Mouse (Mus musculus): ENCODE results near the gene Ang4. TPM values are rescaled to one million over a fixed set of nuclear protein-coding genes. Genes with fewer than 3 reads are reported as not detected.
"Not testable (repeated sequence)": the region's sequence is repeated elsewhere in the genome, so short reads cannot be mapped to it uniquely, and the experiment has no call there.

Gene Ang4
- not detected for total RNA-seq (2021)
- long read RNA-seq, experiment 1: 0 reads
- long read RNA-seq, experiment 2: 0 reads

GRCm38 (mm10) chr14:51773490-51773889, at the start of gene Ang4:
Gene Ang4, minus strand, starts transcription at chr14:51773590.
- DNase-seq: no peak
- intact Hi-C loops (cut with DNase I): loop anchor here (5.0 to 10.0 kb wide), 2 partner anchors 54 to 91 kb away; no protein-coding TSS in a partner anchor
- Histone ChIP-seq H3K4me3 (no peak within 1 kb of the TSS), H3K27ac (no peak within 1 kb of the TSS)
- TF ChIP-seq CTCF (IDR thresholded peaks at IDR 0.05): no peak

- H3K4me3 ChIP-seq: no peak within 1 kb of the TSS
- no peak for DNase-seq
- H3K27ac ChIP-seq: no peak within 1 kb of the TSS
- TF ChIP-seq CTCF (IDR thresholded peaks at IDR 0.05): no peak
- intact Hi-C loops (cut with DNase I): no loop called here
Measured at GRCm38 (mm10) chr14:51799746-51800145, 26.4 kb upstream of the Ang4 start, which contains the start of gene AY358078. Gene AY358078, plus strand, starts transcription at chr14:51800046.

- no peak for TF ChIP-seq CTCF (IDR thresholded peaks at IDR 0.05)
- Histone ChIP-seq H3K27ac (no peak overlapping the region), H3K4me3 (no peak overlapping the region)
- intact Hi-C loops (cut with DNase I): no loop called here
- no peak for DNase-seq
Measured at GRCm38 (mm10) chr14:51794106-51794505, 20.7 kb upstream of the Ang4 start.

GRCm38 (mm10) chr14:51789196-51789595, 15.8 kb upstream of the Ang4 start:
- DNase-seq: no peak
- Histone ChIP-seq H3K4me3 (no peak overlapping the region), H3K27ac (no peak overlapping the region)
- intact Hi-C loops (cut with DNase I): no loop called here
- peak; percentile 8; the same call in 1 of the 2 replicates for TF ChIP-seq CTCF (IDR thresholded peaks at IDR 0.05)

- intact Hi-C loops (cut with DNase I): no loop called here
- TF ChIP-seq CTCF (IDR thresholded peaks at IDR 0.05): no peak
- Histone ChIP-seq H3K27ac (no peak overlapping the region), H3K4me3 (no peak overlapping the region)
- no peak for DNase-seq
Measured at GRCm38 (mm10) chr14:51787061-51787460, 13.7 kb upstream of the Ang4 start.

- H3K27ac ChIP-seq: no peak overlapping the region
- no peak for TF ChIP-seq CTCF (IDR thresholded peaks at IDR 0.05)
- H3K4me3 ChIP-seq: no peak overlapping the region
- DNase-seq: no peak
- intact Hi-C loops (cut with DNase I): no loop called here
Measured at GRCm38 (mm10) chr14:51786335-51786734, 12.9 kb upstream of the Ang4 start.

GRCm38 (mm10) chr14:51778865-51779481, 5.6 kb upstream of the Ang4 start:
- DNase-seq: no peak
- H3K4me3 ChIP-seq: no peak overlapping the region
- H3K27ac ChIP-seq: no peak overlapping the region
- intact Hi-C loops (cut with DNase I): loop anchor here (10.0 kb wide), 1 partner anchor 86 kb away; no protein-coding TSS in a partner anchor
- TF ChIP-seq CTCF (IDR thresholded peaks at IDR 0.05): no peak

- Histone ChIP-seq H3K27ac (no peak overlapping the region), H3K4me3 (no peak overlapping the region)
- no peak for DNase-seq
- no peak for TF ChIP-seq CTCF (IDR thresholded peaks at IDR 0.05)
- intact Hi-C loops (cut with DNase I): loop anchor here (10.0 kb wide), 1 partner anchor 87 kb away; no protein-coding TSS in a partner anchor
Measured at GRCm38 (mm10) chr14:51777791-51778190, 4.4 kb upstream of the Ang4 start.

- H3K4me3 ChIP-seq, DNase-seq, H3K27ac ChIP-seq: not testable (repeated sequence)
- intact Hi-C loops (cut with DNase I): loop anchor here (5.0 to 10.0 kb wide), 2 partner anchors 56 to 93 kb away; no protein-coding TSS in a partner anchor
- TF ChIP-seq CTCF (IDR thresholded peaks at IDR 0.05): peak; percentile 53
Measured at GRCm38 (mm10) chr14:51771378-51771777, 2.0 kb downstream of the Ang4 start.

- no peak for TF ChIP-seq CTCF (IDR thresholded peaks at IDR 0.05)
- intact Hi-C loops (cut with DNase I): no loop called here
Measured at GRCm38 (mm10) chr14:51755944-51756343, 17.4 kb downstream of the Ang4 start.

GRCm38 (mm10) chr14:51740347-51741170, 32.8 kb downstream of the Ang4 start:
- intact Hi-C loops (cut with DNase I): no loop called here
- no peak for TF ChIP-seq CTCF (IDR thresholded peaks at IDR 0.05)
- H3K4me3 ChIP-seq: no peak overlapping the region

More at GRCm38 (mm10) chr14:51755944-51756343, 17.4 kb downstream of the Ang4 start:
- Histone ChIP-seq H3K4me3 (no peak overlapping the region), H3K27ac (no peak overlapping the region)
- DNase-seq: no peak

GRCm38 (mm10) chr14:51739150-51739993, 34.0 kb downstream of the Ang4 start:
- TF ChIP-seq CTCF (IDR thresholded peaks at IDR 0.05): no peak
- no peak overlapping the region for H3K27ac ChIP-seq
- no peak overlapping the region for H3K4me3 ChIP-seq
- intact Hi-C loops (cut with DNase I): no loop called here
- no peak for DNase-seq

More at GRCm38 (mm10) chr14:51740347-51741170, 32.8 kb downstream of the Ang4 start:
- no peak for DNase-seq
- H3K27ac ChIP-seq: no peak overlapping the region

Measured in gastrocnemius, adult 2 months (tissue).